Comparison of ENCODE assay signal across 23 mouse cellular contexts in genomic region chr4:59435951-59436350, GRCm38 (mm10). TPM values are rescaled to one million over a fixed set of nuclear protein-coding genes. Genes with fewer than 3 reads are reported as not detected.
DNase-seq lines count a peak whose midpoint lies in the region; ATAC-seq and TF ChIP-seq lines count a peak whose summit lies in the region.
"Had no signal": no experiment of that assay in that cellular context is flagged by ENCODE, and none has a peak within 500 bp of the region (broad histone marks: within the 10 kb centered on the region; RNA-seq: fewer than 3 reads in every experiment).

No protein-coding gene starts in this region.

- H3K4me2 ChIP-seq in forebrain, postnatal 0 days (ENCODE audit: low read depth), result no peak overlapping the region
- H3K4me2 ChIP-seq: forebrain, embryonic 12.5 days; heart, embryonic 15.5 days; neural tube, embryonic 12.5 days had no signal

- no peak overlapping the region for H3K4me3 ChIP-seq in forebrain, postnatal 0 days (ENCODE audit: low read depth, low read length)
- H3K4me3 ChIP-seq in limb, embryonic 10.5 days, result no peak overlapping the region
- H3K4me3 ChIP-seq: forebrain, embryonic 12.5 days; heart, embryonic 15.5 days; hindbrain, embryonic 10.5 days; midbrain, embryonic 10.5 days; neural tube, embryonic 12.5 days had no signal

- peak; percentile 58 for ATAC-seq in megakaryocyte, adult 5-6 weeks (ENCODE audit: poor library complexity, severe bottlenecking)
- no peak for ATAC-seq in forebrain, postnatal 0 days
- ATAC-seq: CD4-positive, CD25-positive, alpha-beta regulatory T cell, adult 4 months had no signal

- H3K9me3 ChIP-seq in forebrain, postnatal 0 days (ENCODE audit: low read length), result 0 out of 2 replicates have a peak, but pooled peaks cover 5% of the 10 kb centered on the region
- no peaks in the 10 kb centered on the region for H3K9me3 ChIP-seq in limb, embryonic 10.5 days (replicated peaks)
- H3K9me3 ChIP-seq: forebrain, embryonic 12.5 days; G1E; heart, embryonic 15.5 days; midbrain, embryonic 10.5 days had no signal

- no peak for TF ChIP-seq CTCF in forebrain, postnatal 0 days (IDR thresholded peaks at IDR 0.05; ENCODE audit: low read depth)

- H3K4me1 ChIP-seq in forebrain, postnatal 0 days (ENCODE audit: insufficient read depth), result no peaks in the 10 kb centered on the region
- peaks cover 20% of the 10 kb centered on the region for H3K4me1 ChIP-seq in limb, embryonic 10.5 days

- H3K9ac ChIP-seq in forebrain, postnatal 0 days, result no peak overlapping the region
- H3K9ac ChIP-seq: forebrain, embryonic 12.5 days; heart, embryonic 15.5 days; liver, embryonic 14.5 days; neural tube, embryonic 12.5 days had no signal

- H3K27ac ChIP-seq in forebrain, postnatal 0 days (ENCODE audit: low read depth, low read length), result no peak overlapping the region
- no peak overlapping the region for H3K27ac ChIP-seq in limb, embryonic 10.5 days
- H3K27ac ChIP-seq: forebrain, embryonic 12.5 days; heart, embryonic 15.5 days; hindbrain, embryonic 10.5 days; liver, embryonic 14.5 days; midbrain, embryonic 10.5 days; neural tube, embryonic 12.5 days had no signal

- WGBS in forebrain, postnatal 0 days, result 88% methylated on average over 4 of the region's 4 CpGs
- 93% methylated on average over 4 of the region's 4 CpGs for WGBS in limb, embryonic 10.5 days

- H3K27me3 ChIP-seq in forebrain, postnatal 0 days (ENCODE audit: insufficient read depth, low read length), result peaks cover 24% of the 10 kb centered on the region
- H3K27me3 ChIP-seq in limb, embryonic 10.5 days (ENCODE audit: low read depth, poor library complexity, severe bottlenecking), result peaks cover 48% of the 10 kb centered on the region
- H3K27me3 ChIP-seq: heart, embryonic 15.5 days had no signal

- DNase-seq in 416B (ENCODE audit: low read depth) (peak; percentile 84), liver (peak; percentile 32)
- DNase-seq in B cell, adult 2 months, result peak; percentile 53 to 56
- no peak for DNase-seq in right cerebral cortex, adult 2 months (ENCODE audit: low spot score in 2 of 2)
- DNase-seq in forebrain, postnatal 0 days, result no peak
- no peak for DNase-seq in limb, embryonic 10.5 days (ENCODE audit: low spot score)
- DNase-seq: adrenal gland, postnatal 36 days; cerebellum, adult 18-20 months; heart, adult 18-20 months; kidney, adult 8-10 months; kidney, postnatal 25 days; left cerebral cortex, postnatal 4 days; lung, postnatal 10 days; thymus, postnatal 25 days had no signal

- no peaks in the 10 kb centered on the region for H3K36me3 ChIP-seq in forebrain, postnatal 0 days (ENCODE audit: insufficient read depth)
- no peaks in the 10 kb centered on the region for H3K36me3 ChIP-seq in limb, embryonic 10.5 days
- H3K36me3 ChIP-seq: forebrain, embryonic 12.5 days; heart, embryonic 15.5 days; hindbrain, embryonic 10.5 days; midbrain, embryonic 10.5 days; neural tube, embryonic 12.5 days had no signal

RNA-seq across cellular contexts. Expression of gene Susd1, which starts 2.5 kb away (rescaled TPM):
- 16.3 and 24.0 TPM in 2 replicates for total RNA-seq in megakaryocyte, adult 5-6 weeks (2015)
- 33.6 and 33.9 TPM in 2 replicates for total RNA-seq in megakaryocyte, adult 5-6 weeks (2017)
- 7.9 and 8.7 TPM in 2 replicates for total RNA-seq in forebrain, postnatal 0 days (2014; rRNA removed)
- 1.2 and 1.6 TPM in 2 replicates for polyA plus RNA-seq in forebrain, postnatal 0 days (2015; fragmentation: Nextera tagmentation; extraction: Ambion mirVana)
- polyA plus RNA-seq in limb, embryonic 10.5 days (2016; fragmentation: Nextera tagmentation; extraction: Ambion mirVana), result 1.2 and 2.0 TPM in 2 replicates

Comparison
In these comparisons a context has a peak if more than half of its experiments do, and no peak if none do; other contexts are left out.
1. DNase-seq: peak in 416B (single experiment), B cell, adult 2 months (2 of 2) and liver (single experiment); none in right cerebral cortex, adult 2 months (0 of 2), forebrain, postnatal 0 days (single experiment) and limb, embryonic 10.5 days (single experiment).